Mouse (Mus musculus) large intestine, adult 2 months (tissue): Measurements from ENCODE around the gene Ap1ar. TPM values are rescaled to one million over a fixed set of nuclear protein-coding genes. Genes with fewer than 3 reads are reported as not detected.

Experiments used
- DNase-seq: peaks from one replicate; pipeline ENCODE4 v3.0.0-alpha.2; 2012; ENCODE audit warnings: low read depth, low spot score
- WGBS: fragments of 180-500 bp; shearing (Covaris S2); methylation state at CpG from one replicate; pipeline ENCODE4 v1.1.7; 2018; 5-methylcytosine and 5-hydroxymethylcytosine counted together
- polyA plus RNA-seq: library from polyadenylated mRNA; depleted of rRNA; stranded (reverse); fragments of >200 nt; gene quantifications from 2 replicates; pipeline ENCODE4 v1.2.3, GENCODE M21; 2012; rRNA removed

Gene Ap1ar
- polyA plus RNA-seq, 1 experiment = 28.0 TPM

- no peak for DNase-seq
- 85% methylated on average over 5 of the region's 5 CpGs for WGBS
Observed at GRCm38 (mm10) chr3:127764541-127764940, 72.8 kb downstream of the Ap1ar start.

- 21% methylated on average over 7 of the region's 7 CpGs for WGBS
- DNase-seq = peak; percentile 46
Observed at GRCm38 (mm10) chr3:127763076-127763612, 74.2 kb downstream of the Ap1ar start.

GRCm38 (mm10) chr3:127762403-127762802 is 74.9 kb downstream of the Ap1ar start:
- no peak for DNase-seq
- 74% methylated on average over 8 of the region's 8 CpGs for WGBS

- 31% methylated on average over 8 of the region's 8 CpGs for WGBS
- no peak for DNase-seq
Observed at GRCm38 (mm10) chr3:127759212-127759611, 78.1 kb downstream of the Ap1ar start.

GRCm38 (mm10) chr3:127758806-127759205 is 78.5 kb downstream of the Ap1ar start:
- DNase-seq = no peak
- WGBS = 77% methylated on average over 4 of the region's 4 CpGs

- no peak for DNase-seq
Observed at GRCm38 (mm10) chr3:127757886-127758301, 79.4 kb downstream of the Ap1ar start.

Other genes starting within 250 kb of the Ap1ar start
- gene Neurog2, start 204.4 kb downstream of the Ap1ar start, polyA plus RNA-seq = not detected in 2 replicates
- 6.5 and 10.0 TPM in 2 replicates for gene Alpk1, start 57.0 kb downstream of the Ap1ar start, polyA plus RNA-seq
- 34.3 and 58.1 TPM in 2 replicates for gene Tifa, start 47.7 kb downstream of the Ap1ar start, polyA plus RNA-seq
- 2.7 and 3.1 TPM in 2 replicates for gene Fam241a, start 58.8 kb upstream of the Ap1ar start, polyA plus RNA-seq